Comparison of ENCODE assay signal across 17 mouse cellular contexts in genomic region chr4:89527966-89528365, GRCm38 (mm10).
"Had no signal": no experiment of that assay in that cellular context is flagged by ENCODE, and none has a peak within 500 bp of the region (broad histone marks: within the 10 kb centered on the region; RNA-seq: fewer than 3 reads in every experiment).

No protein-coding gene starts in this region.

- H3K36me3 ChIP-seq: limb, embryonic 12.5 days; midbrain, embryonic 15.5 days; neural tube, embryonic 13.5 days; stomach, embryonic 15.5 days had no signal

- H3K4me3 ChIP-seq: limb, embryonic 12.5 days; midbrain, embryonic 15.5 days; neural tube, embryonic 13.5 days; stomach, embryonic 15.5 days had no signal

- H3K4me2 ChIP-seq: limb, embryonic 12.5 days; midbrain, embryonic 11.5 days; midbrain, embryonic 15.5 days; neural tube, embryonic 13.5 days; stomach, embryonic 15.5 days had no signal

- H3K4me1 ChIP-seq: stomach, embryonic 15.5 days had no signal

- H3K9me3 ChIP-seq: limb, embryonic 12.5 days; midbrain, embryonic 15.5 days; neural tube, embryonic 13.5 days; stomach, embryonic 15.5 days had no signal

- H3K9ac ChIP-seq: limb, embryonic 12.5 days; liver, embryonic 14.5 days; midbrain, embryonic 15.5 days; neural tube, embryonic 13.5 days; stomach, embryonic 15.5 days had no signal

- ATAC-seq: midbrain, embryonic 15.5 days had no signal

- DNase-seq: kidney, adult 9 months; kidney, postnatal 36 days; layer of hippocampus, adult 9-11 months; layer of hippocampus, postnatal 36 days; liver; retina, postnatal 1 day; right cerebral cortex, postnatal 4 days; spleen, adult 18-20 months; thymus, adult 2 months; thymus, postnatal 25 days had no signal

- H3K27ac ChIP-seq: kidney, postnatal 0 days; limb, embryonic 12.5 days; liver, embryonic 14.5 days; midbrain, embryonic 15.5 days; neural tube, embryonic 13.5 days; stomach, embryonic 15.5 days had no signal
